Mouse (Mus musculus) liver, embryonic 16.5 days (tissue): ENCODE results near the gene Zfp940. TPM values are rescaled to one million over a fixed set of nuclear protein-coding genes. Genes with fewer than 3 reads are reported as not detected.
"Not testable (repeated sequence)": the region's sequence is repeated elsewhere in the genome, so short reads cannot be mapped to it uniquely, and the experiment has no call there.

Experiments used
- ATAC-seq: fragments of 200-750 bp; cut with Nextera tagmentation; 2 replicates; pipeline ENCODE4 v1.8.0; 2017; ENCODE audit warnings: low read depth, mild to moderate bottlenecking, moderate number of reproducible peaks, moderate library complexity
- H3K27ac ChIP-seq: fragments of 300-500 bp; sonication (generic); 2 replicates; pipeline ENCODE4 v1.5.1; 2014; ENCODE audit warnings: mild to moderate bottlenecking, low read length
- H3K27me3 ChIP-seq: fragments of 300-500 bp; sonication (generic); 2 replicates; pipeline ENCODE4 v1.6.1; 2014; ENCODE audit warnings: low read depth, low read length, mixed read lengths; ENCODE audit not compliant: control insufficient read depth, insufficient read depth
- H3K36me3 ChIP-seq: fragments of 300-500 bp; sonication (generic); 2 replicates; pipeline ENCODE4 v1.6.1; 2014; ENCODE audit warnings: mild to moderate bottlenecking; ENCODE audit not compliant: control insufficient read depth, insufficient read depth
- H3K4me1 ChIP-seq: fragments of 300-500 bp; sonication (generic); 2 replicates; pipeline ENCODE4 v1.6.1; 2014; ENCODE audit warnings: low read depth, low read length, mixed read lengths; ENCODE audit not compliant: control insufficient read depth
- H3K4me2 ChIP-seq: fragments of 300-500 bp; sonication (generic); 2 replicates; pipeline ENCODE4 v1.6.1; 2014; ENCODE audit warnings: low read depth, low read length, mixed read lengths
- H3K4me3 ChIP-seq: fragments of 300-500 bp; sonication (generic); 2 replicates; pipeline ENCODE4 v1.5.1; 2014; ENCODE audit warnings: low read depth, mild to moderate bottlenecking, low read length
- H3K9ac ChIP-seq: fragments of 300-500 bp; sonication (generic); 2 replicates; pipeline ENCODE4 v1.6.1; 2014; ENCODE audit warnings: low read depth, low read length
- H3K9me3 ChIP-seq: fragments of 300-500 bp; sonication (generic); replicated peaks from 2 replicates; pipeline ENCODE4 v1.6.1; 2016; ENCODE audit warnings: low read length; ENCODE audit not compliant: control insufficient read depth
- WGBS: fragments of 180-500 bp; shearing (Covaris S2); extraction: QIAGEN DNeasy Blood & Tissue Kit; methylation state at CpG from one replicate; pipeline ENCODE4 v1.1.7; 2014; ENCODE audit not compliant: insufficient replicate concordance; 5-methylcytosine and 5-hydroxymethylcytosine counted together
- polyA plus RNA-seq: library from polyadenylated mRNA; unstranded; fragments of >200 nt; fragmentation: Nextera tagmentation; extraction: Ambion mirVana; gene quantifications from 2 replicates; pipeline ENCODE4 v1.2.1, GENCODE M21; 2015

Gene Zfp940
- 0.68 and 0.77 TPM in 2 replicates for polyA plus RNA-seq

- Histone ChIP-seq H3K4me1 (peaks cover 4% of the 10 kb centered on the region; the same call in 1 of the 2 replicates), H3K27ac (no peak within 1 kb of the TSS), H3K4me2 (peak within 1 kb of the TSS; percentile 75), H3K9ac (peak within 1 kb of the TSS; percentile 58), H3K9me3 (no peaks in the 10 kb centered on the region), H3K36me3 (no peaks in the 10 kb centered on the region), H3K4me3 (peak within 1 kb of the TSS; percentile 65), H3K27me3 (no peaks in the 10 kb centered on the region)
- WGBS, result 2% methylated on average over 21 of the region's 21 CpGs
- peak; percentile 95 for ATAC-seq
Observed at GRCm38 (mm10) chr7:29853219-29853842, at the start of gene Zfp940. Gene Zfp940 (minus strand): TSS chr7:29853669.

GRCm38 (mm10) chr7:29898351-29898750 lies 44.9 kb upstream of the Zfp940 start:
- no peak overlapping the region for H3K4me3 ChIP-seq
- H3K4me1 ChIP-seq, result no peaks in the 10 kb centered on the region
- no peak for ATAC-seq
- no peak overlapping the region for H3K27ac ChIP-seq
- peaks cover 26% of the 10 kb centered on the region for H3K9me3 ChIP-seq
- 73% methylated on average over 4 of the region's 4 CpGs for WGBS
- H3K27me3 ChIP-seq, result no peaks in the 10 kb centered on the region
- H3K9ac ChIP-seq, result no peak overlapping the region
- H3K36me3 ChIP-seq, result peaks cover 50% of the 10 kb centered on the region
- no peak overlapping the region for H3K4me2 ChIP-seq

GRCm38 (mm10) chr7:29892756-29893155 lies 39.3 kb upstream of the Zfp940 start:
- Histone ChIP-seq H3K4me1 (no peaks in the 10 kb centered on the region), H3K27me3 (no peaks in the 10 kb centered on the region), H3K9me3 (peaks cover 34% of the 10 kb centered on the region), H3K9ac (no peak overlapping the region), H3K4me3 (no peak overlapping the region), H3K36me3 (peaks cover 39% of the 10 kb centered on the region), H3K4me2 (no peak overlapping the region), H3K27ac (no peak overlapping the region)
- 90% methylated on average over 4 of the region's 4 CpGs for WGBS
- no peak for ATAC-seq

GRCm38 (mm10) chr7:29890501-29890900 lies 37.0 kb upstream of the Zfp940 start:
- Histone ChIP-seq H3K9ac (no peak overlapping the region), H3K4me2 (no peak overlapping the region), H3K27ac (no peak overlapping the region), H3K27me3 (no peaks in the 10 kb centered on the region), H3K36me3 (peaks cover 26% of the 10 kb centered on the region), H3K4me3 (no peak overlapping the region), H3K4me1 (no peaks in the 10 kb centered on the region), H3K9me3 (peaks cover 33% of the 10 kb centered on the region)
- WGBS, result 80% methylated on average over 7 of the region's 7 CpGs
- no peak for ATAC-seq

GRCm38 (mm10) chr7:29880916-29881315 lies 27.4 kb upstream of the Zfp940 start:
- no peaks in the 10 kb centered on the region for H3K27me3 ChIP-seq
- no peak overlapping the region for H3K4me2 ChIP-seq
- no peaks in the 10 kb centered on the region; the same call in none of the 2 replicates for H3K9me3 ChIP-seq
- H3K9ac ChIP-seq, result no peak overlapping the region
- no peaks in the 10 kb centered on the region for H3K4me1 ChIP-seq
- H3K4me3 ChIP-seq, result no peak overlapping the region
- H3K36me3 ChIP-seq, result no peaks in the 10 kb centered on the region
- ATAC-seq, result no peak
- WGBS, result 68% methylated on average over 7 of the region's 7 CpGs
- H3K27ac ChIP-seq, result no peak overlapping the region

GRCm38 (mm10) chr7:29880056-29880455 lies 26.6 kb upstream of the Zfp940 start:
- H3K9ac ChIP-seq, result no peak overlapping the region
- WGBS, result 70% methylated on average over 7 of the region's 7 CpGs
- no peak overlapping the region for H3K27ac ChIP-seq
- H3K4me2 ChIP-seq, result no peak overlapping the region
- H3K27me3 ChIP-seq, result no peaks in the 10 kb centered on the region
- peaks cover 7% of the 10 kb centered on the region for H3K9me3 ChIP-seq
- no peak overlapping the region for H3K4me3 ChIP-seq
- H3K36me3 ChIP-seq, result peaks cover 7% of the 10 kb centered on the region
- H3K4me1 ChIP-seq, result no peaks in the 10 kb centered on the region
- ATAC-seq, result no peak

GRCm38 (mm10) chr7:29877561-29877960 lies 24.1 kb upstream of the Zfp940 start:
- not testable (repeated sequence) for H3K27me3 ChIP-seq, H3K4me1 ChIP-seq, H3K27ac ChIP-seq, H3K9ac ChIP-seq, H3K4me3 ChIP-seq, ATAC-seq, H3K4me2 ChIP-seq
- H3K9me3 ChIP-seq, result peaks cover 12% of the 10 kb centered on the region
- H3K36me3 ChIP-seq, result peaks cover 15% of the 10 kb centered on the region
- WGBS, result 78% methylated on average over 9 of the region's 9 CpGs

GRCm38 (mm10) chr7:29874256-29874655 lies 20.8 kb upstream of the Zfp940 start:
- no peak overlapping the region for H3K4me2 ChIP-seq
- H3K4me1 ChIP-seq, result no peaks in the 10 kb centered on the region
- H3K4me3 ChIP-seq, result no peak overlapping the region
- no peaks in the 10 kb centered on the region for H3K27me3 ChIP-seq
- H3K27ac ChIP-seq, result no peak overlapping the region
- peaks cover 15% of the 10 kb centered on the region for H3K36me3 ChIP-seq
- 73% methylated on average over 10 of the region's 10 CpGs for WGBS
- ATAC-seq, result no peak
- H3K9me3 ChIP-seq, result peaks cover 12% of the 10 kb centered on the region
- no peak overlapping the region for H3K9ac ChIP-seq

GRCm38 (mm10) chr7:29861660-29862059 lies 8.2 kb upstream of the Zfp940 start:
- no peaks in the 10 kb centered on the region for H3K27me3 ChIP-seq
- H3K27ac ChIP-seq, result no peak overlapping the region
- H3K9me3 ChIP-seq, result no peaks in the 10 kb centered on the region
- H3K36me3 ChIP-seq, result no peaks in the 10 kb centered on the region
- no peak overlapping the region for H3K4me2 ChIP-seq
- no peak for ATAC-seq
- peaks cover 6% of the 10 kb centered on the region; the same call in 1 of the 2 replicates for H3K4me1 ChIP-seq
- 84% methylated on average over 7 of the region's 7 CpGs for WGBS
- H3K9ac ChIP-seq, result no peak overlapping the region
- no peak overlapping the region for H3K4me3 ChIP-seq
